Mouse (Mus musculus) stomach, postnatal 0 days (tissue): ENCODE measurements around the gene Cfap126. TPM values are rescaled to one million over a fixed set of nuclear protein-coding genes. Genes with fewer than 3 reads are reported as not detected.
"Not testable (repeated sequence)": the region's sequence is repeated elsewhere in the genome, so short reads cannot be mapped to it uniquely, and the experiment has no call there.

Source experiments
- ATAC-seq: fragments of 200-750 bp; cut with Nextera tagmentation; 2 replicates; pipeline ENCODE4 v1.8.0; 2017; ENCODE audit not compliant: low FRiP score, low TSS enrichment
- DNase-seq: peaks from one replicate; pipeline ENCODE4 v3.0.0-alpha.2; 2016; ENCODE audit warnings: low spot score
- H3K27ac ChIP-seq: fragments of 300-500 bp; sonication (generic); replicated peaks from 2 replicates; pipeline ENCODE4 v1.5.1; 2014; ENCODE audit warnings: mild to moderate bottlenecking, control low read depth
- H3K27me3 ChIP-seq: fragments of 300-500 bp; sonication (generic); 2 replicates; pipeline ENCODE4 v1.6.1; 2014; ENCODE audit warnings: low read length; ENCODE audit not compliant: control insufficient read depth, insufficient read depth
- H3K36me3 ChIP-seq: fragments of 300-500 bp; sonication (generic); 2 replicates; pipeline ENCODE4 v1.6.1; 2014; ENCODE audit warnings: low read length, mixed read lengths; ENCODE audit not compliant: control insufficient read depth, insufficient read depth
- H3K4me1 ChIP-seq: fragments of 300-500 bp; sonication (generic); replicated peaks from 2 replicates; pipeline ENCODE4 v1.6.1; 2014; ENCODE audit warnings: antibody characterized with exemption; ENCODE audit not compliant: control insufficient read depth, insufficient read depth
- H3K4me2 ChIP-seq: fragments of 300-500 bp; sonication (generic); replicated peaks from 2 replicates; pipeline ENCODE4 v1.6.1; 2014; ENCODE audit warnings: low read depth, mild to moderate bottlenecking, control low read depth, moderate library complexity
- H3K4me3 ChIP-seq: fragments of 300-500 bp; sonication (generic); 2 replicates; pipeline ENCODE4 v1.5.1; 2014; ENCODE audit warnings: low read depth, low read length, control low read depth
- H3K9ac ChIP-seq: fragments of 300-500 bp; sonication (generic); 2 replicates; pipeline ENCODE4 v1.6.1; 2014; ENCODE audit warnings: mild to moderate bottlenecking, low read length, control low read depth, mixed read lengths
- H3K9me3 ChIP-seq: fragments of 300-500 bp; sonication (generic); 2 replicates; pipeline ENCODE4 v1.6.1; 2016; ENCODE audit warnings: low read length; ENCODE audit not compliant: control insufficient read depth
- CTCF ChIP-seq: IDR thresholded peaks from 2 replicates; pipeline ENCODE4 v1.5.1; 2016; ENCODE audit warnings: antibody characterized with exemption, low read depth, mild to moderate bottlenecking, moderate library complexity
- EP300 ChIP-seq: optimal IDR thresholded peaks from 2 replicates; pipeline ENCODE3; 2016; ENCODE audit warnings: antibody characterized with exemption
- WGBS: fragments of 180-500 bp; shearing (Covaris S2); extraction: QIAGEN DNeasy Blood & Tissue Kit; methylation state at CpG from one replicate; pipeline ENCODE4 v1.1.7; 2014; 5-methylcytosine and 5-hydroxymethylcytosine counted together
- polyA plus RNA-seq: library from polyadenylated mRNA; unstranded; fragments of >200 nt; fragmentation: Nextera tagmentation; extraction: Ambion mirVana; gene quantifications from 2 replicates; pipeline ENCODE4 v1.2.1, GENCODE M21; 2015

Gene Cfap126
- polyA plus RNA-seq, result 3.7 and 4.0 TPM in 2 replicates

GRCm38 (mm10) chr1:171113873-171114299 lies at the start of gene Cfap126:
Gene Cfap126 (plus strand): TSS chr1:171113918.
- DNase-seq, result peak; percentile 88
- H3K4me3 ChIP-seq, result peak within 1 kb of the TSS; percentile 41
- 0 out of 2 replicates have a peak, but pooled peaks cover 5% of the 10 kb centered on the region for H3K4me1 ChIP-seq
- ATAC-seq, result peak; percentile 77
- H3K36me3 ChIP-seq, result no peaks in the 10 kb centered on the region
- H3K9me3 ChIP-seq, result no peaks in the 10 kb centered on the region
- peak within 1 kb of the TSS; percentile 56 for H3K9ac ChIP-seq
- H3K27me3 ChIP-seq, result no peaks in the 10 kb centered on the region
- TF ChIP-seq CTCF (no peak), EP300 (no peak)
- H3K4me2 ChIP-seq, result peak within 1 kb of the TSS; percentile 65
- under 1% methylated on average over 24 of the region's 24 CpGs for WGBS
- peak within 1 kb of the TSS; percentile 82 for H3K27ac ChIP-seq

GRCm38 (mm10) chr1:171064491-171065242 lies 49.1 kb upstream of the Cfap126 start, which contains the start of gene Fcgr3:
Gene Fcgr3 (minus strand): TSS chr1:171064935.
- Histone ChIP-seq H3K9ac (peak within 1 kb of the TSS; percentile 41), H3K4me3 (peak within 1 kb of the TSS; percentile 42), H3K27me3 (peaks cover 10% of the 10 kb centered on the region; the same call in 1 of the 2 replicates), H3K4me2 (peak within 1 kb of the TSS; percentile 59)
- not testable (repeated sequence) for H3K4me1 ChIP-seq, H3K27ac ChIP-seq, H3K36me3 ChIP-seq, H3K9me3 ChIP-seq
- peak; percentile 62 for TF ChIP-seq CTCF
- WGBS, result 1% methylated on average over 36 of the region's 75 CpGs
- DNase-seq (peak; percentile 75), ATAC-seq (peak; percentile 61)

- H3K4me2 ChIP-seq, result 0 out of 2 replicates have a peak overlapping the region, but pooled peaks have one; percentile 33
- peaks cover 11% of the 10 kb centered on the region; the same call in 1 of the 2 replicates for H3K27me3 ChIP-seq
- not testable (repeated sequence) for H3K27ac ChIP-seq, H3K9ac ChIP-seq, H3K36me3 ChIP-seq, DNase-seq, H3K4me1 ChIP-seq, H3K9me3 ChIP-seq
- peak overlapping the region; percentile 42; the same call in 1 of the 2 replicates for H3K4me3 ChIP-seq
- ATAC-seq, result peak; percentile 45
- WGBS, result under 1% methylated on average over 18 of the region's 35 CpGs
Observed at GRCm38 (mm10) chr1:171065243-171065587, 48.5 kb upstream of the Cfap126 start.

GRCm38 (mm10) chr1:171065768-171066167 lies 48.0 kb upstream of the Cfap126 start:
- not testable (repeated sequence) for H3K4me1 ChIP-seq, H3K27ac ChIP-seq, H3K9ac ChIP-seq, DNase-seq, H3K36me3 ChIP-seq, H3K9me3 ChIP-seq
- 6% methylated on average over 25 of the region's 45 CpGs for WGBS
- Histone ChIP-seq H3K4me2 (peak overlapping the region; percentile 34; the same call in 1 of the 2 replicates), H3K4me3 (0 out of 2 replicates have a peak overlapping the region, but pooled peaks have one; percentile 18), H3K27me3 (peaks cover 11% of the 10 kb centered on the region; the same call in 1 of the 2 replicates)
- ATAC-seq, result peak; percentile 21

DNA sequence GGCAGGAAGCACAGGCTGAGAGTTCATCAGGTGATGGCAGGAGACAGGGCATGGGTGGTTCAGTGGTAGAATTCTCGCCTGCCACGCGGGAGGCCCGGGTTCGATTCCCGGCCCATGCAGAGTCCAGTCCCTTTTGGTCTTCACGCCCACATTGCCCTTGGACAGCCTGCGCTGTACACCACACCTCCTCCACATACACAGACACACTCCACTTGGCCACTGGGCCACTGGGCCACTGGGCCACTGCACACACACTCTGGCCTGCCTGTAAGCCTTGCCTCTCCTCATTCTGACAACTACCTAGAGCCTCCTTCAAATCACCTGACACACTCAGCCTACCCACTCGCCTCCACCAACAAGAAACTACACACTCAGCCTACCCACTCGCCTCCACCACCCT lies 47.1 kb upstream of the Cfap126 start:
- peak; percentile 14 for ATAC-seq
- not testable (repeated sequence) for H3K4me1 ChIP-seq

DNA sequence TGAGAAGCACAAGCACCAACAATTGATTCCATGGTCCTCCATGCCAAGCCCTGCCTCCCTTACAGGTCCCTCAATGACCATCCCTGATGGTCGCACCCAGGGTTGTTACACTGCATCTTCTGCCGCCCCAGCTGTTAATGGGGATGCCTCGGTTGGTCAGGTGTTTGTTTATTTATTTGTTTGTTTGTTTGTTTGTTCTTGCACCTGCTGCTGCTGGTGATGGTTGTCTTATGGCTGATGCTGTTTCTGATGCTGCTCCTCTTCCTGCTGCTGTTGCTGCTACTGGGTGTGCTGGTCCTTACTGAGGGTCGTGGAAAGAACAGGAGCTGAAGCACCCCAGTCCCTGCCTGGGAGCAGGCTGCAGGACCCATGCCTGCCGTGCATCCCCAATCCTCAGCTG lies 45.8 kb upstream of the Cfap126 start:
- not testable (repeated sequence) for H3K4me2 ChIP-seq, DNase-seq, H3K9me3 ChIP-seq, H3K9ac ChIP-seq, H3K4me1 ChIP-seq, H3K36me3 ChIP-seq, H3K27ac ChIP-seq, H3K4me3 ChIP-seq, ATAC-seq
- H3K27me3 ChIP-seq, result peaks cover 11% of the 10 kb centered on the region; the same call in 1 of the 2 replicates
- 48% methylated on average over 5 of the region's 5 CpGs for WGBS

More for the DNA sequence above, 47.1 kb upstream of the Cfap126 start:
- H3K27me3 ChIP-seq, result peaks cover 11% of the 10 kb centered on the region; the same call in 1 of the 2 replicates
- H3K9ac ChIP-seq, DNase-seq, H3K4me2 ChIP-seq, H3K9me3 ChIP-seq, H3K36me3 ChIP-seq, H3K27ac ChIP-seq, H3K4me3 ChIP-seq: not testable (repeated sequence)
- WGBS, result 44% methylated on average over 2 of the region's 10 CpGs

DNA sequence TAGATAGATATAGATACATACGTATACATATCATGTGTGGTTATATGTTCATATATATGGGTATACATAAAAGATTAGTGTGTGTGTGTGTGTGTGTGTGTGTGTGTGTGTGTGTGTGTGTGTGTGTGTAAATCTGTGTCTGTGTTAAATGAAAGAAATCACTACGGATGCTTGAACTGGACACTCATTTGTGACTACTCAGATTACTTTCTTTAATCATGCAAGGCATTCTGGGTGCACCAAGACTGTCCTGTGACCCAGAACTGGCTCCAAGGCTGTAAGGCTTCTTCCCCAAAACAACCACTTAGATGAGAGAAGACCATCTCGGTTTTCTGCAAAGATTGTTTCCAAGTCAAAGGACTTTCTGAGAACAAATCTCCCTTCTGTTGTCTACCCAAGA lies 44.2 kb upstream of the Cfap126 start:
- not testable (repeated sequence) for H3K27me3 ChIP-seq, H3K4me2 ChIP-seq, ATAC-seq, H3K9me3 ChIP-seq, H3K9ac ChIP-seq, H3K4me1 ChIP-seq, H3K27ac ChIP-seq, H3K36me3 ChIP-seq, H3K4me3 ChIP-seq
- DNase-seq, result peak; percentile 33
- 57% methylated on average over 3 of the region's 3 CpGs for WGBS

- not testable (repeated sequence) for DNase-seq, H3K9me3 ChIP-seq, H3K27ac ChIP-seq, H3K4me3 ChIP-seq, H3K27me3 ChIP-seq, H3K4me1 ChIP-seq, H3K4me2 ChIP-seq, ATAC-seq, H3K9ac ChIP-seq, H3K36me3 ChIP-seq
- WGBS, result 21% methylated on average over 11 of the region's 16 CpGs
Observed at GRCm38 (mm10) chr1:171070879-171071278, 42.8 kb upstream of the Cfap126 start.
